Mouse (Mus musculus) forebrain, embryonic 13.5 days (tissue): Measurements from ENCODE around the gene Ptprz1. TPM values are rescaled to one million over a fixed set of nuclear protein-coding genes. Genes with fewer than 3 reads are reported as not detected.
"Not testable (repeated sequence)": the region's sequence is repeated elsewhere in the genome, so short reads cannot be mapped to it uniquely, and the experiment has no call there.

ENCODE experiments used
- ATAC-seq: fragments of 200-750 bp; cut with Nextera tagmentation; 2 replicates; pipeline ENCODE4 v1.8.0; 2017
- H3K27ac ChIP-seq: fragments of 300-500 bp; sonication (generic); 2 replicates; pipeline ENCODE4 v1.5.1; 2015; ENCODE audit warnings: inconsistent platforms, mild to moderate bottlenecking, moderate library complexity
- H3K27me3 ChIP-seq: fragments of 300-500 bp; sonication (generic); 2 replicates; pipeline ENCODE4 v1.6.1; 2015; ENCODE audit warnings: mild to moderate bottlenecking, inconsistent platforms
- H3K36me3 ChIP-seq: fragments of 300-500 bp; sonication (generic); 2 replicates; pipeline ENCODE4 v1.6.1; 2015; ENCODE audit warnings: mild to moderate bottlenecking, inconsistent platforms; ENCODE audit not compliant: poor library complexity, severe bottlenecking
- H3K4me1 ChIP-seq: fragments of 300-500 bp; sonication (generic); 2 replicates; pipeline ENCODE4 v1.6.1; 2015; ENCODE audit warnings: inconsistent platforms
- H3K4me2 ChIP-seq: fragments of 300-500 bp; sonication (generic); 2 replicates; pipeline ENCODE4 v1.6.1; 2015; ENCODE audit warnings: inconsistent platforms, mild to moderate bottlenecking, moderate library complexity
- H3K4me3 ChIP-seq: fragments of 300-500 bp; sonication (generic); 2 replicates; pipeline ENCODE4 v1.5.1; 2015; ENCODE audit warnings: mild to moderate bottlenecking, inconsistent platforms
- H3K9ac ChIP-seq: fragments of 300-500 bp; sonication (generic); 2 replicates; pipeline ENCODE4 v1.6.1; 2015; ENCODE audit warnings: mild to moderate bottlenecking, inconsistent platforms
- H3K9me3 ChIP-seq: fragments of 300-500 bp; sonication (generic); replicated peaks from 2 replicates; pipeline ENCODE4 v1.6.1; 2016; ENCODE audit warnings: inconsistent platforms
- WGBS: fragments of 180-500 bp; shearing (Covaris S2); methylation state at CpG from one replicate; pipeline ENCODE4 v1.1.7; 2015; 5-methylcytosine and 5-hydroxymethylcytosine counted together
- polyA plus RNA-seq: library from polyadenylated mRNA; unstranded; fragments of >200 nt; fragmentation: Nextera tagmentation; extraction: Ambion mirVana; gene quantifications from 2 replicates; pipeline ENCODE4 v1.2.1, GENCODE M21; 2015

Gene Ptprz1
- polyA plus RNA-seq, 1 experiment from 2014 or later, result 82.0 TPM

DNA sequence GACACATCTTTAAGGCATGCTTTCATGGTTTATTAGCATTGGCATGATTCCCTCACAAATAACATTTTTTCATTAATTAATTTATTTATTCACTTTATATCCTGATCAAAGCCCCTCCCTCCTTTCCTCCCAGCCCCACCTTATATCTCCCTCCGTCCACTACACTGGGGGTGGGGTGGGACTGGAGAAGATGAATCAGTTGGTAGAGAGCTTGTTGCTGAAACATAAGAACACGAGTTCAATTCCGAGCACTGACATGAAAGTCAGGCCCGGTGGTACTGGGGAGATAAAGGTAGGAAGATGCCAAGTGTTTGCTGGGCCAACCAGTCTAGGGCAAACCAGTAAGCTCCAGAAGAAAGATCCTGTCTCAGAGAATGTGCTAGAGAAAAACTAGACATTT lies 173.5 kb downstream of the Ptprz1 start:
- Histone ChIP-seq H3K4me2 (no peak overlapping the region), H3K9me3 (no peaks in the 10 kb centered on the region), H3K9ac (no peak overlapping the region), H3K4me1 (no peaks in the 10 kb centered on the region), H3K36me3 (peaks cover 66% of the 10 kb centered on the region), H3K27ac (no peak overlapping the region), H3K4me3 (no peak overlapping the region), H3K27me3 (no peaks in the 10 kb centered on the region)
- 96% methylated on average over 4 of the region's 4 CpGs for whole genome bisulfite sequencing
- ATAC-seq, result no peak

DNA sequence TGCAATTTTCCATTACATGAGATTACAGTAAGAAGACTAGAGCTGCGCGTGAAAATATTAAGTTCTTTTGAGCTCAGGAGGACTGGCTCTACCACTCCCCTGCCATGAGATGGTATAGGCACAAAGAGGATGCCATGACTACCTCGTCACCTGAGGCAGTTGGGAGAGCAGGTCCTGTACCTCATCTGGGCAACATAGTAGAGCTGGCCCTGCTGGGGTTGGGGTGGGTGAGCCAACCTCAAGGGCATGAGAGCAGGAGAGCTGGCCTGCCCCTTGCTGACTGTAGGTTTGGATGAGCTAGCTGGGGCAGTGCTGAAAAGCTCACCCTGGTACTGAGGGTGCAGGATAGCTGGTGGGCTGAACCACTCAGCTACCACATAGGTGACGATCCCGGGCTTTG lies 180.4 kb downstream of the Ptprz1 start:
- Histone ChIP-seq H3K27me3 (no peaks in the 10 kb centered on the region), H3K4me3 (no peak overlapping the region), H3K9ac (no peak overlapping the region), H3K4me1 (no peaks in the 10 kb centered on the region), H3K36me3 (peaks cover 33% of the 10 kb centered on the region), H3K4me2 (no peak overlapping the region), H3K9me3 (no peaks in the 10 kb centered on the region), H3K27ac (no peak overlapping the region)
- WGBS, result 95% methylated on average over 5 of the region's 5 CpGs
- ATAC-seq, result 0 out of 2 replicates have a peak, but pooled peaks have one; percentile 26

DNA sequence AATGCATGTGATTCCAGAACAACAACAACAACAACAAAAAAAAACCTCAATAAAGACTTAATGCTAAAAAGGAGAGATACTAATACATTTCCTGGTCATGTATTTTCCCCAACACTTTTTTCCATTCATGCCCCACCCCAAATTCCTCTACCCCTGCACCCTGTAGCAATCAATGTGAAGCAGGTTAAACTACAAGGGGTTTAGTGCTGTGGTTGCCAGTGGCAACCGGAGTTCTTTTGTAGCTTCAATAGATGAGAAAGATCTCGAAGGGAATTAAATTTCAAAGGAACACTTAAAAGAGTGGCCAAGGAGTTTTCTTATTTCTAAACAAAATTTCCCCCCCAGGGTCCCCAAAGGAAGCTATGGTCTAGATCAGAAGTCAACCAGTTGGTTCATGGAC lies 200.8 kb downstream of the Ptprz1 start:
- Histone ChIP-seq H3K9ac (no peak overlapping the region), H3K4me1 (peaks cover 4% of the 10 kb centered on the region; the same call in 1 of the 2 replicates), H3K36me3 (no peaks in the 10 kb centered on the region), H3K4me2 (no peak overlapping the region), H3K27ac (no peak overlapping the region), H3K27me3 (no peaks in the 10 kb centered on the region), H3K4me3 (no peak overlapping the region), H3K9me3 (no peaks in the 10 kb centered on the region)
- WGBS, result 30% methylated on average over 2 of the region's 2 CpGs
- ATAC-seq, result no peak

DNA sequence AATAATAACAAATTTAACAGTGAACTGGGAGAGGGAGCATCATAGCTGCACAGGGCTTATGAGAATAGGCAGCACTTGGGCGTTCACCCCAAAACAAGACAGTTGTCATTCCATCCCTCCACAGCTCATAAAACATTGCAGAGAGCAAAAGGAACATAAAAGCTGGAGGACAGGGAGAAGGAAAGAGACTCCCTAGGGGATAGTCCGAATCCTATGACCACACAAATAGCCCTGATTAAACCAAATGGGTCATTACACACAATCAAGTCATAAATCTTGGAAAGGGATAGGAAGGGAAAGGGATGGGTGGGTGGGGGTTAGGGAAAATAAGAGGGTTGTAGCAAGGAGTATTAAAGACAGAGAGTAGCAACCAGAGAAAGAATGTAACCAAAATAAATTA lies 203.0 kb downstream of the Ptprz1 start:
- Histone ChIP-seq H3K4me1 (peaks cover 4% of the 10 kb centered on the region; the same call in 1 of the 2 replicates), H3K9ac (no peak overlapping the region), H3K4me3 (no peak overlapping the region), H3K27ac (no peak overlapping the region), H3K36me3 (no peaks in the 10 kb centered on the region), H3K9me3 (no peaks in the 10 kb centered on the region), H3K4me2 (no peak overlapping the region), H3K27me3 (no peaks in the 10 kb centered on the region)
- ATAC-seq, result no peak
- 82% methylated on average over 2 of the region's 2 CpGs for WGBS

DNA sequence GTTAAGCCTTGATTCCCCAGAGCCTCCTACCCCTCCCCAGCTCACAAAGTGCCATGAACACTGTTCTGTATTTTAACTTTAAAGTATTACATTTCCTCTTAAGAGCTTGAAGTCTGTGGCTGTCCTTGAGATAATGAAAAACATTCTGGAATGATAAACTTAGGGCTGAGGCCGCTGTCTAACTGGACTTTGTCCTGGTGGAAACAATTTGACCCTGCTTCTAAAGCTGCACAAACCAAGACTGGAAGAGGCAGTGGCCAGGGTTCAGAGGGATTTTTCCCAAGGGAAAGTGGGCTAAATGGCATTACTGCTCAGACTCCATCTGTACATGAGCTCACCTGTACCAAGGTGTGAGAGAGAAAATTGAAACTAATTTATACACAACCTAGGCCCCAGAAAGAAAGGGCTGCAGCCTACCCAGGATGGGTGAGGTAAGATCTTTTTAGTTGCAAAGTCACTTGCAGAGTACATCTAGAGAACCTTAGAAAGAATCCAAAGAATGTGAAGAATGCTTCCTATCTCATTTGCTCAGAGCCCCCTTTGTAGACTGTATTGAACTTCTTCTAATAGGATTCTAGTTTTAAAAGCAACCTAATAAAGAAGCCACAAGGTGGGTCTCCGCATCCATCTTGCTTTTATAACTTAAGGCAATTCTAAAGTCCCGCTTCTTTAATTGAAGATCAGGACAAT lies 204.8 kb downstream of the Ptprz1 start:
- Histone ChIP-seq H3K9ac (no peak overlapping the region), H3K27me3 (no peaks in the 10 kb centered on the region), H3K4me1 (peaks cover 4% of the 10 kb centered on the region; the same call in 1 of the 2 replicates), H3K36me3 (no peaks in the 10 kb centered on the region), H3K27ac (no peak overlapping the region), H3K4me2 (no peak overlapping the region), H3K9me3 (no peaks in the 10 kb centered on the region), H3K4me3 (no peak overlapping the region)
- 63% methylated on average over 3 of the region's 3 CpGs for WGBS
- ATAC-seq, result no peak

DNA sequence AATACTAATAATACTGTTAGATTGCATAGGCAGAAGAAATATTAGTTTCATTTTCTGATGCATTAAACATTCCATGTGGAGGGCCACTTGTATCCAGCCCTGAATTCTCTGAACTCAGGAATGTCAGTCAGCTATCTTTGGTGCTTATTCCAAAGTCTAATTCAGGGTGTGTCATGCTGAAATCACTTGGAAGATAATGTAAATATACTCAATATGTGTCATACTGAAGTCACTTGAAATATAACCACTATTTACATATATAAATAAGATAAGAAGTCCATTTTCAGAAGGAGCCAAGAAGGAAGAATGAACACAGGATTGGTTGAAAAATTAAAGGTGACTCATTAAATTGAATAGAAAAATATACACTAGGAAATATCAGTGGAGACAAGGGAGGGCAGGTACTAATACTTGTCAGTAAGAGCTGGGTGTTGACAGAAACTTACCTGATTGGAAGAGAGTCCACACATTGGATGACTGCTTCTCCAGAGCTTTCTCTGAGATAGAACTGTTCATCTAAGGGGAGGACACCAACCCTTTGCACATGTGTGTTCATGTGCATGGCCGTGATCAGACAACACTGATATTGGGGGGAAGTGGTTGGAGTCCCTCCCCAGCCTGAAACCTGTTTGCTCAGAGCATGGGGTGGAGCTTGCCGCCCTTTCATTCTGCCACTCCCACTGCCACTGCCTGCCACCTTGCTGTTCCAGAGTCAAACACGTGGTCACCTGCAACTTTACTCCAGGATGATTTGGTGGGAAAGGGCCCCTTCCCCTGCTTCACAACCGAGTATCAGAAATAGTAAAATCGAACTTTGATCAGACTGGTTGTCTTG lies 209.5 kb downstream of the Ptprz1 start:
- no peak overlapping the region for H3K4me3 ChIP-seq
- H3K4me1 ChIP-seq, result no peaks in the 10 kb centered on the region
- 91% methylated on average over 5 of the region's 5 CpGs for WGBS
- H3K9me3 ChIP-seq, result no peaks in the 10 kb centered on the region
- H3K9ac ChIP-seq, result no peak overlapping the region
- H3K4me2 ChIP-seq, result no peak overlapping the region
- no peak overlapping the region for H3K27ac ChIP-seq
- H3K27me3 ChIP-seq, result no peaks in the 10 kb centered on the region
- H3K36me3 ChIP-seq, result no peaks in the 10 kb centered on the region
- ATAC-seq, result no peak

DNA sequence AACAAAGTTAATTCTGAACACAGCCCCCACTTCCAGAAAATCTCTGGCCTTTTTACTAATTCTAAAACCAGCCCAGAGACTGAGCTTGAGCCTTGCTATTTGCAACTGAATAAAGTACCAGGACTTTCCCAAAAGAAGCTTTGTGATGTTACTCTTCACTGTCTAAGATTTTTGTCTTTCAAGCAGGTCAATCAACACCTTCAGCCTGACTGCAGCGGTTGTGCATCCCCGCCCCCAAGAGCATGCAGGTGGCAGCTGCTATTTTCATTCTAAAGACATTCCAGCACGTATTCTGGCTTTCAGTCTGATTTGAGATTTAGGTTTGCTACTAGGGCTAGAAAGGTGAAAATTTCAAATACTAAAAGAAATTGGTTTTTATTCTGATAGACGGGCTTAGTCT lies 214.0 kb downstream of the Ptprz1 start:
- H3K36me3 ChIP-seq, H3K27me3 ChIP-seq, H3K27ac ChIP-seq, H3K4me1 ChIP-seq, H3K4me3 ChIP-seq, H3K4me2 ChIP-seq, H3K9ac ChIP-seq, H3K9me3 ChIP-seq, ATAC-seq: not testable (repeated sequence)
- 84% methylated on average over 4 of the region's 4 CpGs for WGBS

DNA sequence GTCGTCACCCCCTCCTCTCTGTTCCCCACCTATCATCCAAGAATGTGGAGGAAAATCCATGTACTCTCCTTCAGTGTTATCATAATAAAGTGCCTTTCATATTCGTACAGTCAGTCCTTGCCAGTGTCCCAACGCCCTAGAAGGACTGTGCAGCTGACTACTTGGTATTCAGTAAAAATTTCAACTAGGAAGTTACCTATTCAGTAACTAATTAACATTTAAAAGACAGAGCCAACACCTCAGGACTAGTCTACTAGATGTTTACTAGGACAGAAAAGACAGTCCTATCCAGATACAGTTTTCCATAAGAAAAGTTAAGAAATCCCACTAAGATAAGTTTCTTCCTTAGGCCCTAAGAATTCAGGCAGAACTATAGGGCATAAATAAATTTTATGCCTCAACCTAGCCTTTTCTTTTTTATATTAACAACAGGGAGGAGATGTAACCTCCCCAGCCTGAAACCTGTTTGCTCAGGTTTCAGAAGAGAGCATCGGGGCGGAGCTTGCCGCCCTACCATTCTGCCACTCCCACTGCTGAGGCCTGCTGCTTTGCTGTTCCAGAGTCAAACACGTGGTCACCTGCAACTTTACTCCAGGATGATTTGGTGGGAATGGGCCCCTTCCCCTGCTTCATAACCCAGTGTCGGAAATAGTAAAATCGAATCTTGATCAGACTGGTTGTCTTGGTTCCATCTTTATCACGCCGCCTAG lies 215.2 kb downstream of the Ptprz1 start:
- not testable (repeated sequence) for ATAC-seq, H3K4me1 ChIP-seq, H3K27me3 ChIP-seq, H3K27ac ChIP-seq, H3K36me3 ChIP-seq, H3K4me2 ChIP-seq, H3K4me3 ChIP-seq, H3K9ac ChIP-seq, H3K9me3 ChIP-seq
- WGBS, result 91% methylated on average over 11 of the region's 11 CpGs
